Mouse (Mus musculus) left cerebral cortex, postnatal 25 days (tissue): ENCODE results near the gene Pofut1. TPM values are rescaled to one million over a fixed set of nuclear protein-coding genes. Genes with fewer than 3 reads are reported as not detected.

Source experiments
- total RNA-seq, 2 experiments: library from RNA; stranded (reverse); gene quantifications; 2 replicates each; pipeline ENCODE4 v1.2.3; 2021

Gene Pofut1
- total RNA-seq, 2 experiments from 2014 or later = 13.6 to 15.3 TPM

Other genes with a start within 250 kb of the Pofut1 start
- 10 to 100 TPM; 50.7 to 51.4 TPM for gene Pdrg1, start 226.1 kb upstream of the Pofut1 start, total RNA-seq
- 1 to 10 TPM; 4.3 to 5.7 TPM for gene Xkr7, start 209.7 kb upstream of the Pofut1 start, total RNA-seq
- gene Ccm2l, start 175.6 kb upstream of the Pofut1 start, total RNA-seq = 1 to 10 TPM; 4.9 to 5.5 TPM
- 1 to 10 TPM; 2.1 to 2.5 TPM for gene Hck, start 133.1 kb upstream of the Pofut1 start, total RNA-seq
- gene Tm9sf4, start 80.2 kb upstream of the Pofut1 start, total RNA-seq = 100 to 1,000 TPM; 116 TPM
- gene Tspyl3, start 16.1 kb upstream of the Pofut1 start, total RNA-seq = 10 to 100 TPM; 27.9 to 29.3 TPM
- gene Plagl2, start 107 bp upstream of the Pofut1 start, total RNA-seq = 1 to 10 TPM; 5.3 to 5.7 TPM
- gene Kif3b, start 49.9 kb downstream of the Pofut1 start, total RNA-seq = 10 to 100 TPM; 59.3 to 60.2 TPM
- 10 to 100 TPM; 33.9 to 36.3 TPM for gene Asxl1, start 104.3 kb downstream of the Pofut1 start, total RNA-seq